In genomic region chr2:80638364-80639241, GRCm38 (mm10) we compare ENCODE assay signal across 7 mouse cellular contexts. TPM values are rescaled to one million over a fixed set of nuclear protein-coding genes. Genes with fewer than 3 reads are reported as not detected.
DNase-seq lines count a peak whose midpoint lies in the region; ATAC-seq and TF ChIP-seq lines count a peak whose summit lies in the region.

No protein-coding gene starts in this region.

- intact Hi-C loops in left cerebral cortex, postnatal 4 days (cut with DNase I) = no loop called here

- ATAC-seq in intestine, postnatal 0 days = peak; percentile 99
- peak; percentile 98 for ATAC-seq in midbrain, embryonic 12.5 days (ENCODE audit: low FRiP score, low read depth)

- no peaks in the 10 kb centered on the region for H3K27me3 ChIP-seq in intestine, postnatal 0 days (replicated peaks; ENCODE audit: control insufficient read depth, insufficient read depth, low read length)
- H3K27me3 ChIP-seq in midbrain, embryonic 12.5 days = no peaks in the 10 kb centered on the region
- H3K27me3 ChIP-seq in small intestine, adult 2 months (ENCODE audit: control insufficient read depth, insufficient read depth, low read length) = no peaks in the 10 kb centered on the region

- under 1% methylated on average over 45 of the region's 45 CpGs for WGBS in intestine, postnatal 0 days
- under 1% methylated on average over 45 of the region's 45 CpGs for WGBS in midbrain, embryonic 12.5 days
- WGBS in small intestine, adult 2 months = under 1% methylated on average over 45 of the region's 45 CpGs

- H3K4me3 ChIP-seq in intestine, postnatal 0 days (ENCODE audit: low read depth, low read length) = peak overlapping the region; percentile 76
- peak overlapping the region; percentile 89 for H3K4me3 ChIP-seq in midbrain, embryonic 12.5 days
- H3K4me3 ChIP-seq in small intestine, adult 2 months (ENCODE audit: low read depth, low read length) = peak overlapping the region; percentile 99

- no peak overlapping the region for H3K27ac ChIP-seq in intestine, postnatal 0 days (ENCODE audit: low read depth, low read length)
- H3K27ac ChIP-seq in midbrain, embryonic 12.5 days (replicated peaks) = peak overlapping the region; percentile 75
- H3K27ac ChIP-seq in small intestine, adult 2 months (ENCODE audit: insufficient read depth, low read depth, low read length) = no peak overlapping the region

- no peaks in the 10 kb centered on the region for H3K9me3 ChIP-seq in intestine, postnatal 0 days (ENCODE audit: control insufficient read depth)
- H3K9me3 ChIP-seq in midbrain, embryonic 12.5 days = no peaks in the 10 kb centered on the region

- peak overlapping the region; percentile 47 for H3K9ac ChIP-seq in intestine, postnatal 0 days (ENCODE audit: low read depth, low read length)
- H3K9ac ChIP-seq in midbrain, embryonic 12.5 days (replicated peaks) = peak overlapping the region; percentile 77

- H3K4me1 ChIP-seq in intestine, postnatal 0 days (replicated peaks; ENCODE audit: control insufficient read depth, insufficient read depth, low read length) = no peaks in the 10 kb centered on the region; the same call in 1 of the 2 replicates
- peaks cover 5% of the 10 kb centered on the region for H3K4me1 ChIP-seq in midbrain, embryonic 12.5 days
- peaks cover 2% of the 10 kb centered on the region for H3K4me1 ChIP-seq in small intestine, adult 2 months (ENCODE audit: control insufficient read depth, insufficient read depth, insufficient read length, low read length)

- 0 out of 2 replicates have a peak, but pooled peaks cover 4% of the 10 kb centered on the region for H3K36me3 ChIP-seq in intestine, postnatal 0 days (ENCODE audit: control insufficient read depth, insufficient read depth)
- peaks cover 9% of the 10 kb centered on the region for H3K36me3 ChIP-seq in midbrain, embryonic 12.5 days
- peaks cover 5% of the 10 kb centered on the region for H3K36me3 ChIP-seq in small intestine, adult 2 months (ENCODE audit: control insufficient read depth, insufficient read depth, low read length)

- no peak for TF ChIP-seq POLR2A in small intestine, adult 2 months (IDR thresholded peaks at IDR 0.05; ENCODE audit: low read depth, low read length)

- no peak for TF ChIP-seq CTCF in intestine, postnatal 0 days (IDR thresholded peaks at IDR 0.05; ENCODE audit: low read depth)
- no peak for TF ChIP-seq CTCF in small intestine, adult 2 months (IDR thresholded peaks at IDR 0.05; ENCODE audit: extremely low read depth, insufficient read length, insufficient replicate concordance, low read depth, low read length)

- DNase-seq in adrenal gland, adult 8-10 months = peak; percentile 86
- peak; percentile 88 for DNase-seq in embryo, embryonic 9.5 days (ENCODE audit: extremely low spot score)
- DNase-seq in gastrocnemius, postnatal 4 days (ENCODE audit: low spot score in 2 of 2) = peak; percentile 72 to 87
- peak; percentile 90 for DNase-seq in left cerebral cortex, postnatal 4 days

- H3K4me2 ChIP-seq in intestine, postnatal 0 days (replicated peaks; ENCODE audit: low read depth) = peak overlapping the region; percentile 67
- peak overlapping the region; percentile 66 for H3K4me2 ChIP-seq in midbrain, embryonic 12.5 days (replicated peaks)

RNA-seq across cellular contexts. Expression of gene Nup35, which starts 21.6 kb away (rescaled TPM):
- total RNA-seq in adrenal gland, adult 8-10 months (2022) = 10 to 100 TPM; 18.8 to 32.7 (median 22.7) TPM
- 10 to 100 TPM; 14.0 to 14.7 TPM for total RNA-seq in gastrocnemius, postnatal 4 days (2021)
- polyA plus RNA-seq in intestine, postnatal 0 days (2015; fragmentation: Nextera tagmentation; extraction: Ambion mirVana) = 13.0 and 13.8 TPM in 2 replicates
- total RNA-seq in left cerebral cortex, postnatal 4 days (2021) = 10 to 100 TPM; 26.5 to 28.1 TPM
- polyA plus RNA-seq in midbrain, embryonic 12.5 days (2016; fragmentation: Nextera tagmentation; extraction: Ambion mirVana) = 55.9 and 63.6 TPM in 2 replicates
- 5.8 and 6.4 TPM in 2 replicates for polyA plus RNA-seq in small intestine, adult 2 months (2012; rRNA removed)

RNA-seq across cellular contexts. Expression of gene Dusp19, which starts 21.8 kb away (rescaled TPM):
- 10 to 100 TPM; 15.0 to 22.2 (median 16.1) TPM for total RNA-seq in adrenal gland, adult 8-10 months (2022)
- 1 to 10 TPM; 9.0 to 9.3 TPM for total RNA-seq in gastrocnemius, postnatal 4 days (2021)
- polyA plus RNA-seq in intestine, postnatal 0 days (2015; fragmentation: Nextera tagmentation; extraction: Ambion mirVana) = 11.3 TPM in 2 replicates
- total RNA-seq in left cerebral cortex, postnatal 4 days (2021) = 10 to 100 TPM; 19.0 to 23.7 TPM
- 19.0 and 19.7 TPM in 2 replicates for polyA plus RNA-seq in midbrain, embryonic 12.5 days (2016; fragmentation: Nextera tagmentation; extraction: Ambion mirVana)
- 1.4 and 1.9 TPM in 2 replicates for polyA plus RNA-seq in small intestine, adult 2 months (2012; rRNA removed)

RNA-seq across cellular contexts. Expression of gene Nckap1, which starts 57.4 kb away (rescaled TPM):
- total RNA-seq in adrenal gland, adult 8-10 months (2022) = 100 to 1,000 TPM; 140 to 206 (median 162) TPM
- total RNA-seq in gastrocnemius, postnatal 4 days (2021) = 10 to 100 TPM; 80.1 to 81.0 TPM
- 38.9 and 41.0 TPM in 2 replicates for polyA plus RNA-seq in intestine, postnatal 0 days (2015; fragmentation: Nextera tagmentation; extraction: Ambion mirVana)
- total RNA-seq in left cerebral cortex, postnatal 4 days (2021) = 100 to 1,000 TPM; 250 to 254 TPM
- polyA plus RNA-seq in midbrain, embryonic 12.5 days (2016; fragmentation: Nextera tagmentation; extraction: Ambion mirVana) = 100 and 110 TPM in 2 replicates
- 9.1 and 20.3 TPM in 2 replicates for polyA plus RNA-seq in small intestine, adult 2 months (2012; rRNA removed)
